Mouse (Mus musculus) ES-Bruce4 (cell line): ENCODE measurements at regions not wholly inside any gene's neighbourhood (a gene's known extent, or its start where the extent isn't known, plus 50 kb on each side); places are given as distances from the start of the nearest gene placed in this dataset.

Source experiments
- CTCF ChIP-seq: IDR thresholded peaks from one replicate; pipeline ENCODE4 v1.8.1; 2011; ENCODE audit warnings: low read depth, low read length
- EP300 ChIP-seq: IDR thresholded peaks from 2 replicates; pipeline ENCODE4 v1.6.1; 2011; ENCODE audit warnings: low read depth, low read length; ENCODE audit not compliant: insufficient read depth

DNA sequence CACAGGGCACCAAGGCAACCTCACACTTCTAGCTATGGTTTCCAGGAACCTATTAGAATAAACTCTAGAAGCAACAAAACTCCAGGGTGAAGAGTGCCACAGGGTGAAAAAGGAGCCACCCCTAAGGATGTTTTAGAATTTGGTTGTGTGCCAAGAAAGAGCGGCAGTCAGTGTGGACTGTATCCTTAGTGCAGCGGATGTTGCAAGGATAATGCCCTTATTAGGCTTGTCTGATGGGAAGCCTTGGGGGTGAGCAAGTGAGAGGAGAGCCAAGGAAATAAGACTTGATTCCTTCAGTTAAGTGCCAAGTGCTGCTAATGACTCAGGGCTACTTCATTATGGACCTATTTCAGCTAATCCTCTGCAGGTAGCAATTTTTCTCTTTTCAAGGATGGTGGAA lies 197.1 kb upstream of the Il12b start:
- no peak for TF ChIP-seq CTCF
- no peak for TF ChIP-seq EP300
